Mouse (Mus musculus): Measurements from ENCODE around the gene Bex3. TPM values are rescaled to one million over a fixed set of nuclear protein-coding genes. Genes with fewer than 3 reads are reported as not detected.
"Not testable (repeated sequence)": the region's sequence is repeated elsewhere in the genome, so short reads cannot be mapped to it uniquely, and the experiment has no call there.

Bex3 gene
- polyA plus RNA-seq, 2 experiments: 224 to 227 TPM

GRCm38 (mm10) chrX:136267720-136268119, 2.3 kb upstream of the Bex3 start:
- Histone ChIP-seq H3K36me3 (replicated peaks; ENCODE audit: control insufficient read depth, insufficient read depth, low read depth) (no peaks in the 10 kb centered on the region), H3K4me3 (ENCODE audit: insufficient read depth in 1 of 2, low read depth in 2 of 2, low read length in 2 of 2) (no peak overlapping the region), H3K4me1 (replicated peaks; ENCODE audit: control insufficient read depth in 2 of 2, insufficient read depth in 2 of 2, low read length in 1 of 2) (no peaks in the 10 kb centered on the region; a peak in 1 of 4 replicates), H3K9ac (replicated peaks) (no peak overlapping the region), H3K9me3 (ENCODE audit: control insufficient read depth, low read length) (no peaks in the 10 kb centered on the region), H3K4me2 (ENCODE audit: low read depth) (no peak overlapping the region), H3K27ac (no peak overlapping the region), H3K27me3 (ENCODE audit: control insufficient read depth, insufficient read depth, low read length) (no peaks in the 10 kb centered on the region)
- TF ChIP-seq EP300 (IDR thresholded peaks at IDR 0.05; ENCODE audit: low read depth) (no peak), CTCF (IDR thresholded peaks at IDR 0.05; ENCODE audit: low read depth) (no peak)
- WGBS (ENCODE audit: insufficient replicate concordance): 58% methylated on average over 5 of the region's 5 CpGs
- DNase-seq (ENCODE audit: low read depth in 3 of 3, low spot score in 3 of 3): no peak
- ATAC-seq (ENCODE audit: insufficient read depth): no peak

GRCm38 (mm10) chrX:136268173-136268572, 1.9 kb upstream of the Bex3 start:
- Histone ChIP-seq H3K4me3 (ENCODE audit: insufficient read depth in 1 of 2, low read depth in 2 of 2, low read length in 2 of 2) (no peak overlapping the region), H3K4me2 (ENCODE audit: low read depth) (no peak overlapping the region), H3K27me3 (ENCODE audit: control insufficient read depth, insufficient read depth, low read length) (no peaks in the 10 kb centered on the region), H3K27ac (no peak overlapping the region), H3K4me1 (replicated peaks; ENCODE audit: control insufficient read depth in 2 of 2, insufficient read depth in 2 of 2, low read length in 1 of 2) (no peaks in the 10 kb centered on the region; a peak in 1 of 4 replicates), H3K36me3 (replicated peaks; ENCODE audit: control insufficient read depth, insufficient read depth, low read depth) (no peaks in the 10 kb centered on the region), H3K9ac (replicated peaks) (no peak overlapping the region), H3K9me3 (ENCODE audit: control insufficient read depth, low read length) (no peaks in the 10 kb centered on the region)
- 46% methylated on average over 4 of the region's 4 CpGs for WGBS (ENCODE audit: insufficient replicate concordance)
- no peak for DNase-seq (ENCODE audit: low read depth in 3 of 3, low spot score in 3 of 3)
- ATAC-seq (ENCODE audit: insufficient read depth): no peak
- no peak for TF ChIP-seq EP300 (IDR thresholded peaks at IDR 0.05; ENCODE audit: low read depth)
- TF ChIP-seq CTCF (IDR thresholded peaks at IDR 0.05; ENCODE audit: low read depth): no peak

GRCm38 (mm10) chrX:136270393-136271111, 499 bp downstream of the Bex3 start:
- WGBS (ENCODE audit: insufficient replicate concordance): 20% methylated on average over 20 of the region's 60 CpGs
- not testable (repeated sequence) for H3K9me3 ChIP-seq (ENCODE audit: control insufficient read depth, low read length); DNase-seq (ENCODE audit: low read depth in 3 of 3, low spot score in 3 of 3); H3K36me3 ChIP-seq (replicated peaks; ENCODE audit: control insufficient read depth, insufficient read depth, low read depth); H3K4me1 ChIP-seq (replicated peaks; ENCODE audit: control insufficient read depth in 2 of 2, insufficient read depth in 2 of 2, low read length in 1 of 2); H3K27ac ChIP-seq; H3K27me3 ChIP-seq (ENCODE audit: control insufficient read depth, insufficient read depth, low read length)
- peak; percentile 32; the same call in 1 of the 2 replicates for ATAC-seq (ENCODE audit: insufficient read depth)
- Histone ChIP-seq H3K4me3 (ENCODE audit: insufficient read depth in 1 of 2, low read depth in 2 of 2, low read length in 2 of 2) (peak overlapping the region; percentile 46 to 53), H3K9ac (replicated peaks) (peak overlapping the region; percentile 51), H3K4me2 (ENCODE audit: low read depth) (peak overlapping the region; percentile 54)

GRCm38 (mm10) chrX:136274542-136274941, 4.5 kb downstream of the Bex3 start:
- Histone ChIP-seq H3K9ac (replicated peaks) (no peak overlapping the region), H3K27me3 (ENCODE audit: control insufficient read depth, insufficient read depth, low read length) (no peaks in the 10 kb centered on the region), H3K4me3 (ENCODE audit: insufficient read depth in 1 of 2, low read depth in 2 of 2, low read length in 2 of 2) (no peak overlapping the region), H3K27ac (no peak overlapping the region), H3K4me1 (replicated peaks; ENCODE audit: control insufficient read depth in 2 of 2, insufficient read depth in 2 of 2, low read length in 1 of 2) (no peaks in the 10 kb centered on the region; a peak in 1 of 4 replicates), H3K36me3 (replicated peaks; ENCODE audit: control insufficient read depth, insufficient read depth, low read depth) (no peaks in the 10 kb centered on the region), H3K4me2 (ENCODE audit: low read depth) (no peak overlapping the region), H3K9me3 (ENCODE audit: control insufficient read depth, low read length) (no peaks in the 10 kb centered on the region)
- ATAC-seq (ENCODE audit: insufficient read depth) (no peak), DNase-seq (ENCODE audit: low read depth in 3 of 3, low spot score in 3 of 3) (no peak)
- TF ChIP-seq EP300 (IDR thresholded peaks at IDR 0.05; ENCODE audit: low read depth) (no peak), CTCF (IDR thresholded peaks at IDR 0.05; ENCODE audit: low read depth) (no peak)
- WGBS (ENCODE audit: insufficient replicate concordance): 20% methylated on average over 3 of the region's 3 CpGs

GRCm38 (mm10) chrX:136275386-136275785, 5.3 kb downstream of the Bex3 start:
- TF ChIP-seq EP300 (IDR thresholded peaks at IDR 0.05; ENCODE audit: low read depth) (no peak), CTCF (IDR thresholded peaks at IDR 0.05; ENCODE audit: low read depth) (no peak)
- no peak overlapping the region for H3K27ac ChIP-seq
- H3K36me3 ChIP-seq (replicated peaks; ENCODE audit: control insufficient read depth, insufficient read depth, low read depth): no peaks in the 10 kb centered on the region
- H3K9me3 ChIP-seq (ENCODE audit: control insufficient read depth, low read length): no peaks in the 10 kb centered on the region
- H3K4me2 ChIP-seq (ENCODE audit: low read depth): no peak overlapping the region
- no peak overlapping the region for H3K9ac ChIP-seq (replicated peaks)
- ATAC-seq (ENCODE audit: insufficient read depth) (no peak), DNase-seq (ENCODE audit: low read depth in 3 of 3, low spot score in 3 of 3) (no peak)
- H3K4me1 ChIP-seq (replicated peaks; ENCODE audit: control insufficient read depth in 2 of 2, insufficient read depth in 2 of 2, low read length in 1 of 2): no peaks in the 10 kb centered on the region
- no peak overlapping the region for H3K4me3 ChIP-seq (ENCODE audit: insufficient read depth in 1 of 2, low read depth in 2 of 2, low read length in 2 of 2)
- no peaks in the 10 kb centered on the region for H3K27me3 ChIP-seq (ENCODE audit: control insufficient read depth, insufficient read depth, low read length)
- 30% methylated on average over 3 of the region's 3 CpGs for WGBS (ENCODE audit: insufficient replicate concordance)

Data from liver, embryonic 14.5 days (tissue).